Mouse (Mus musculus): ENCODE results near the gene Zc3hav1l.
A peak's percentile ranks its signal among the peaks of the same experiment; 100 is the strongest.

The Zc3hav1l gene

GRCm38 (mm10) chr6:38298761-38299401 lies at the start of gene Zc3hav1l:
Zc3hav1l (minus strand) TSS chr6:38299259.
- DNase-seq (ENCODE audit: low spot score in 2 of 2): peak; percentile 29 to 51

DNA sequence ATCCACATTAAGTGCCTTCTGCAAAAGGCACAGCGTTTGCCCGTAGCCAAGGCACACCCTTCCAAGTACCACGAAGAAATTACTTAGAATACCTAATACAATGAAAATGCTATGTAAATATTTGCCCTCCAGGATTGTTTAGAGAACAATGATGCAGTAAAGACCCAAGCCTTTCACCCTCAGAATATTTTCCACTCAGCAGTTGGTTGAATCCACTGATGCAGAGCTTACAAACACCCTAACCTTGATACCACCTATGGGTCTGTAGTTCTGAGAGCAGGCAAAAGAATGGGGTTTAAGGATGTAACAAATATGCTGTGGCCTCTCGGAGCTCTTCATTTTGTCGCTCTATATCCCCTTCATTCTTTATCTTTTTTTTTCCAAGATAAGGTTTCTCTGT lies 48.8 kb upstream of the Zc3hav1l start:
- DNase-seq (ENCODE audit: low spot score in 2 of 2): no peak

GRCm38 (mm10) chr6:38345796-38346195 lies 46.7 kb upstream of the Zc3hav1l start:
- no peak for DNase-seq (ENCODE audit: low spot score in 2 of 2)

GRCm38 (mm10) chr6:38344006-38344670 lies 45.1 kb upstream of the Zc3hav1l start:
- no peak for DNase-seq (ENCODE audit: low spot score in 2 of 2)

DNA sequence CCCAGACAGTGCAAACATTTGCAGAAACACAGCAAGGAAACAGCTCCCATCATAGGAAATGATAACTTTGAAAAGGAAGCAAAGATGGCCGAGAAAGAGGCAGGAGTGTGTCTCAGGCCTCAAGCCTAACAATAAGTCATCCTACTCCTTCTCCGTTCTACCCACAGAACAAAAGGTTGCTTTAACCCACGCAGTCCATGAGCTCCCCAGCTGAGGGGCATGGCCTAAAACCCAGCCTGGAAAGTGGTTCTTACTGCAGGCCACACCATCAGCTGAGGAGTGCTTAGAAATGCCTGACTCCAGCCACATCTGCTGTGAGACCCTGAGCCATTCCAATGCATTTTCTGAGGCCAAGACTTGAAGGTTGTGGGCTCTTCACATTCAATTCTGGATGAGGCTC lies 44.5 kb upstream of the Zc3hav1l start:
- no peak for DNase-seq (ENCODE audit: low spot score in 2 of 2)

- no peak for DNase-seq (ENCODE audit: low spot score in 2 of 2)
Observed at GRCm38 (mm10) chr6:38342666-38342992, 43.6 kb upstream of the Zc3hav1l start.

DNA sequence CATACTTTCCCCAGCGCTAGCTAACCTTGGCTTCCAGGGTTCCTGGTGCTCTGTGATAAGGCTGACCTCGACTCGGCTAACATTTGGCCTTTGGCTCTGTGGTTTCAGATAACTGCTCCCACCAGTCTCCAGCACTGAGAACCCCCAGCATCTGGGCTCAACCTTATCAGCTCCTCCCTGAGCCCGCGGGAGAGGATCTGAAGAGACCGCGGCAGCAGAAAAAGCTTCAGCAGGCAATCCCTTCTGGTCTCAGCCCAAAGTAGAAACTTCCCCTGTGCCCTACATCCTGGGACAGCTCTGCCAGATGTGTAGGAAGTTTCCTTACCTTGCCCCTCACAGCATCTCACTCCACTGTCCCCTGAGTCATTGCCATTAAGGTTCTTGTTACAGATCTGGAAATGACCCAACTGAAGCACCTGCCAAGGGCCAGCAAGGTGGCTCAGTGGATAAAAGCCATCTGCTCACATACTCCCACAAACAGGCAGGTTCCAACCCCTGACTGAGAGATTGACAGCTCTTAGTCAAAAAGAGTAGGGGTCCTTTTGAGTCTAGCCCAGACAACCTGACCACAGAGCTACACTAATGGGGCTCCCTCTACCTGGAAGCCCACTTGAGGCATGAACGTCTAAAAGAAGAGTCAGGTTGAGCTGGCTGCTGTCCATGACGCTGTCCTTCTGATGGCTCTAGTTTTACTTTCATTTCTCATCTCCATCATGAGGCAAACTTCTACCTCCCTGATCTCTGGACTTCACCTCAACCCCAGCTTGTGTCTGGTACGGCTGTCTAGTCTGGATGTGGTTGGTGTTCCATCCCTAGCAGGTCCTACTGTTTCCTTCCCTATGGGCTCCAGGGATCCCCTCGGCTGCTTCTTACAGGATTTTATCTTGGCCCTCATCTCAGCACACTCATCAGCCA lies 42.9 kb upstream of the Zc3hav1l start:
- no peak for DNase-seq (ENCODE audit: low spot score in 2 of 2)

- no peak for DNase-seq (ENCODE audit: low spot score in 2 of 2)
Observed at GRCm38 (mm10) chr6:38339078-38339477, 40.0 kb upstream of the Zc3hav1l start.

GRCm38 (mm10) chr6:38337951-38338350 lies 38.9 kb upstream of the Zc3hav1l start:
- DNase-seq (ENCODE audit: low spot score in 2 of 2): no peak

- no peak for DNase-seq (ENCODE audit: low spot score in 2 of 2)
Observed at GRCm38 (mm10) chr6:38337166-38337705, 38.2 kb upstream of the Zc3hav1l start.

DNA sequence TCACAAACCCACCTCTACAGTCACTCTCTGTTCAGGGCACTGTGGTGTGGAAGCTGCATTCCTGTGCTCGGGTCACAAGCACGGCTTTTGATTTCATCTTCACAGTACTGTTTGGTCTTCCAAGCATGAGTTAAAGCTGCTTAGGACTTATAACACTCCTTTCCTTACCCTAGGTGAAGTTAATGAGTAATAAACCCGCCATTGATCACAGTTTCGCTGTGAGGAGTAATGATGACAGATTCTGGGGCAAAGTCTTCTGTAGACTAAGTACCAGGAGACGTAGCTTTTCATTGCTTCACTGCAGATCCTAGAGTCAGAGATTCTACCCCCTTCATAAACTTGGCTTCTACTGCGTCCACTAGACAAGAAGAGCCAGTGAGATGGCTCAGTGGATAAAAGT lies 36.2 kb upstream of the Zc3hav1l start:
- no peak for DNase-seq (ENCODE audit: low spot score in 2 of 2)

DNA sequence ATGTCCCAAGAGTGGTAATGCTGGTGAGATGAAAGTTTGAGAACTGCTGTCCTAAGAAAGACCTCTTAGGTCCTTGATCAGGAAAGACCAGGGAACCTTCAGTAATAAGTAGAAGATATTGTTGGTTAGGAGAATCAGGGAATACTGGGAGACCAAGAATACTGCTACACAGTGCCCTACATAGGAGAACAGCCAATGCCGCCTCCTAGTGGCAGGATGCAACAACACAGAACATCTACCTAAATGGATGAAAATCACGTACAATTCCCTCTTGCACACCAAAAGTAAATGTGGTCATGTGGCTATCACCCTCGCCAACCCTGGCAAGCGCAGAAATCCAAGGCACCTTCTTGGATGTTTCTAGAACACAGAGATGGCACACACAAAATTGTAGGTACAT lies 27.5 kb upstream of the Zc3hav1l start:
- peak; percentile 10 to 12 for DNase-seq (ENCODE audit: low spot score in 2 of 2)

GRCm38 (mm10) chr6:38320621-38321020 lies 21.6 kb upstream of the Zc3hav1l start:
- no peak for DNase-seq (ENCODE audit: low spot score in 2 of 2)

- no peak for DNase-seq (ENCODE audit: low spot score in 2 of 2)
Observed at GRCm38 (mm10) chr6:38316050-38316449, 17.0 kb upstream of the Zc3hav1l start.

GRCm38 (mm10) chr6:38309741-38310140 lies 10.7 kb upstream of the Zc3hav1l start:
- DNase-seq (ENCODE audit: low spot score in 2 of 2): no peak

GRCm38 (mm10) chr6:38304981-38305380 lies 5.9 kb upstream of the Zc3hav1l start:
- no peak for DNase-seq (ENCODE audit: low spot score in 2 of 2)

GRCm38 (mm10) chr6:38298246-38298635 lies 818 bp downstream of the Zc3hav1l start:
- no peak for DNase-seq (ENCODE audit: low spot score in 2 of 2)

- DNase-seq (ENCODE audit: low spot score in 2 of 2): no peak
Observed at GRCm38 (mm10) chr6:38297580-38298245, 1.3 kb downstream of the Zc3hav1l start.

DNA sequence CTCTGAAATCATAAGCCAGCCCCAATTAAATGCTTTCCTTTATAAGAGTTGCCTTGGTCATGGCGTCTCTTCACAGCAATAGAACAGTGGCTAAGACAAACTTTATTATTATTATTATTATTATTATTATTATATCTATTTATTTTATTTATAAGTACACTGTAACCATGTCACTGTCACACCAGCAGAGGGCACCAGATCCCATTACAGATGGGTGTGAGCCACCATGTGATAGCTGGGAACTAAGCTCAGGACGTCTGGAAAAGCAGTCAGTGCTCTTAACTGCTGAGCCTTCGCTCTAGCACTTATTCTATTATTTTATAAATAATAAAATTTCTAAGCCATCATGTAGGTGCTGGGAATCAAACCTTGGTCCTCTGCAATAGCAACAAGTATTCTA lies 5.4 kb downstream of the Zc3hav1l start:
- no peak for DNase-seq (ENCODE audit: low spot score in 2 of 2)

DNA sequence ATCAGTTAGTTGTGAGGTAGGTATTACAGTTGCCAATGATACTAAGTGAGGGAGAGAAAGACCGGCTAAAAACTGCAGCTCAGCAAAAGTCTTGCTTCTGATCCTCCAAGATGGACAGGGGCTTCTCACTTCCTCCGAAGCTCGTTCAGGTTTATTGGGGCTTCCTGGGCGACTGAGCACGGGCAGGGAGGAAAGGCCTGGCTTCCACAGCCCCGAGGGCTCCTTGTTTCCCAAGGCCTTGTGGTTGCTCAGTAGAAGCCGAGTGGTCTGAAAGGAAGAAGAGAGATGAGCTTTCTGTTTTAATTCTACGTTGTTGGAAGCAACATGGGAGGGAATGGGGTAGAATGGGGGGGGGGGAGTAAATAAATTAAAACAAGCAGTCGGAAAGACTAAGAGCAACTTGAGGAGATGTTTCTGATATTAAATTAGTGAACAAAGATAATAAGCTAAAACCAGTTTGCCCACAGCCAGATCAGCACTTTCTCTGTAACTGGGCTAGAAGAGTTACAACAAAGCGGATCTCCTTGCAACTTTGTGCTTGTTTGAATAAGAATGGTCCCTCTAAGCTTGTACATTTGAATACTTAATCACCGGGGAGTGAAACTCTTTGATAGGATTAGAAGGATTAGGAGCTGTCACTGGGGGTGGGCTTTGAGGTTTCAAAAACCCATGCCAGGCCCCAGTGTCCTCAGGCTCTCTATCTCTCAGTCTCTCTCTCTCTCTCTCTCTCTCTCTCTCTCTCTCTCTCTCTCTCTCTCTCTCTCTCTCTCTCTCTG lies 6.0 kb downstream of the Zc3hav1l start:
- DNase-seq (ENCODE audit: low spot score in 2 of 2): no peak

DNA sequence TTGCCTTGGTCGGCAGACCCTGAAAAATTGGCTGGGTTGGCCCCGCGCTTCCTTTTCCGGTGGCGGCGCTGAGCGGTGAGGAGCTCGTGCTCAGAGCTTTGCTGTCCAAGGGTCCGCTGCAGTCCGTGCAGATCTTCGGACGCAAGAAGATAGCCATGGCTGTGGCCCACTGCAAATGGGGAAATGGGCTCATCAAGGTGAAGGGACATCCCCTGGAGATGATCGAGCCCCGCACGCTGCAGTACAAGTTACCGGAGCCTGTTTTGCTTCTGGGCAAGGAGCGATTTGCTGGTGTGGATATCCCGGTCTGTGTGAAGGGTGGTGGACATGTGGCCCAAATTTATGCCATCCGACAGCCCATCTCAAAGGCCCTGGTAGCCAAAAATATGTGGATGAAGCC lies 14.6 kb downstream of the Zc3hav1l start:
- no peak for DNase-seq (ENCODE audit: low spot score in 2 of 2)

Measured in right cerebral cortex, postnatal 36 days (tissue).